19 mouse cellular contexts compared by ENCODE assay signal in genomic region chr16:10768821-10769220, GRCm38 (mm10). TPM values are rescaled to one million over a fixed set of nuclear protein-coding genes. Genes with fewer than 3 reads are reported as not detected.
DNase-seq lines count a peak whose midpoint lies in the region; ATAC-seq and TF ChIP-seq lines count a peak whose summit lies in the region.
"Had no signal": no experiment of that assay in that cellular context is flagged by ENCODE, and none has a peak within 500 bp of the region (broad histone marks: within the 10 kb centered on the region; RNA-seq: fewer than 3 reads in every experiment).

No protein-coding gene starts in this region.

- H3K27me3 ChIP-seq in embryonic facial prominence, embryonic 15.5 days = no peaks in the 10 kb centered on the region
- 0 out of 2 replicates have a peak, but pooled peaks cover 7% of the 10 kb centered on the region for H3K27me3 ChIP-seq in embryonic facial prominence, embryonic 10.5 days (replicated peaks; ENCODE audit: low read depth, poor library complexity, severe bottlenecking)
- peaks cover 11% of the 10 kb centered on the region for H3K27me3 ChIP-seq in liver, embryonic 13.5 days
- H3K27me3 ChIP-seq in splenic B cell, adult 2 months (ENCODE audit: control insufficient read depth, insufficient read depth, low read length, poor library complexity, severe bottlenecking) = no peaks in the 10 kb centered on the region
- H3K27me3 ChIP-seq: embryonic facial prominence, embryonic 13.5 days; hindbrain, embryonic 15.5 days had no signal

- 0 out of 2 replicates have a peak, but pooled peaks have one; percentile 23 for ATAC-seq in embryonic facial prominence, embryonic 15.5 days (ENCODE audit: insufficient number of reproducible peaks, low FRiP score, low TSS enrichment, low read depth)
- ATAC-seq in liver, embryonic 13.5 days (ENCODE audit: low read depth) = peak; percentile 35; the same call in 1 of the 2 replicates
- ATAC-seq: forebrain, embryonic 13.5 days had no signal

- H3K27ac ChIP-seq in embryonic facial prominence, embryonic 15.5 days (replicated peaks) = no peak overlapping the region
- no peak overlapping the region for H3K27ac ChIP-seq in embryonic facial prominence, embryonic 10.5 days (replicated peaks)
- H3K27ac ChIP-seq in liver, embryonic 13.5 days = no peak overlapping the region
- H3K27ac ChIP-seq in left cerebral cortex, adult 2 months = no peak overlapping the region
- H3K27ac ChIP-seq: embryonic facial prominence, embryonic 13.5 days; forebrain, embryonic 13.5 days; hindbrain, embryonic 15.5 days; macrophage had no signal

- no peak for TF ChIP-seq CTCF in left cerebral cortex, adult 2 months (IDR thresholded peaks at IDR 0.05)

- no peak for DNase-seq in embryonic facial prominence, embryonic 10.5 days (ENCODE audit: low spot score)
- peak; percentile 57 to 61 for DNase-seq in spleen, postnatal 36 days (ENCODE audit: low spot score in 2 of 2)
- no peak for DNase-seq in spleen, postnatal 14 days (ENCODE audit: low spot score in 2 of 2)
- no peak for DNase-seq in liver, embryonic 13.5 days
- DNase-seq in splenic B cell, adult 2 months (ENCODE audit: low read depth, low spot score) = peak; percentile 42
- DNase-seq in left cerebral cortex, adult 2 months (ENCODE audit: extremely low spot score in 1 of 2, low spot score in 2 of 2) = no peak
- DNase-seq in T-cell, adult 2 months (ENCODE audit: low spot score) = no peak
- DNase-seq: cerebellum, adult 9-11 months; gastrocnemius, postnatal 14 days; retina, postnatal 1 day had no signal

- intact Hi-C loops in left cerebral cortex, adult 2 months (cut with DNase I) = loop anchor here (5.0 kb wide), 1 partner anchor 102 kb away; no protein-coding TSS in a partner anchor

- H3K4me3 ChIP-seq in embryonic facial prominence, embryonic 15.5 days (replicated peaks) = no peak overlapping the region
- H3K4me3 ChIP-seq in embryonic facial prominence, embryonic 10.5 days = no peak overlapping the region
- no peak overlapping the region for H3K4me3 ChIP-seq in liver, embryonic 13.5 days (replicated peaks)
- H3K4me3 ChIP-seq in left cerebral cortex, adult 2 months = no peak overlapping the region
- H3K4me3 ChIP-seq: embryonic facial prominence, embryonic 13.5 days; forebrain, embryonic 13.5 days; hindbrain, embryonic 15.5 days had no signal

- H3K4me2 ChIP-seq in embryonic facial prominence, embryonic 15.5 days (replicated peaks) = no peak overlapping the region
- H3K4me2 ChIP-seq in liver, embryonic 13.5 days = peak overlapping the region; percentile 11; the same call in 1 of the 2 replicates
- H3K4me2 ChIP-seq: embryonic facial prominence, embryonic 13.5 days; forebrain, embryonic 13.5 days; hindbrain, embryonic 15.5 days had no signal

- 46% methylated on average over 9 of the region's 9 CpGs for WGBS in embryonic facial prominence, embryonic 15.5 days
- 55% methylated on average over 9 of the region's 9 CpGs for WGBS in embryonic facial prominence, embryonic 10.5 days
- WGBS in liver, embryonic 13.5 days (ENCODE audit: insufficient replicate concordance) = 22% methylated on average over 9 of the region's 9 CpGs

- H3K9ac ChIP-seq in embryonic facial prominence, embryonic 15.5 days = no peak overlapping the region
- no peak overlapping the region for H3K9ac ChIP-seq in liver, embryonic 13.5 days
- H3K9ac ChIP-seq: embryonic facial prominence, embryonic 13.5 days; forebrain, embryonic 13.5 days; hindbrain, embryonic 15.5 days had no signal

- no peaks in the 10 kb centered on the region for H3K9me3 ChIP-seq in embryonic facial prominence, embryonic 15.5 days (replicated peaks)
- H3K9me3 ChIP-seq in embryonic facial prominence, embryonic 10.5 days = no peaks in the 10 kb centered on the region
- H3K9me3 ChIP-seq in liver, embryonic 13.5 days (replicated peaks) = no peaks in the 10 kb centered on the region
- H3K9me3 ChIP-seq: embryonic facial prominence, embryonic 13.5 days; forebrain, embryonic 13.5 days; hindbrain, embryonic 15.5 days had no signal

- H3K36me3 ChIP-seq in embryonic facial prominence, embryonic 15.5 days = no peaks in the 10 kb centered on the region
- H3K36me3 ChIP-seq in embryonic facial prominence, embryonic 10.5 days (replicated peaks) = no peaks in the 10 kb centered on the region
- no peaks in the 10 kb centered on the region for H3K36me3 ChIP-seq in liver, embryonic 13.5 days
- H3K36me3 ChIP-seq in splenic B cell, adult 2 months (ENCODE audit: control insufficient read depth, insufficient read depth, low read length, poor library complexity, severe bottlenecking) = no peaks in the 10 kb centered on the region
- H3K36me3 ChIP-seq: embryonic facial prominence, embryonic 13.5 days; hindbrain, embryonic 15.5 days had no signal

- peaks cover 14% of the 10 kb centered on the region; the same call in 1 of the 2 replicates for H3K4me1 ChIP-seq in embryonic facial prominence, embryonic 15.5 days
- peaks cover 21% of the 10 kb centered on the region for H3K4me1 ChIP-seq in embryonic facial prominence, embryonic 10.5 days
- H3K4me1 ChIP-seq in liver, embryonic 13.5 days (replicated peaks) = peaks cover 44% of the 10 kb centered on the region
- H3K4me1 ChIP-seq: forebrain, embryonic 13.5 days; hindbrain, embryonic 15.5 days had no signal

RNA-seq across cellular contexts. Expression of gene Socs1, which starts 16.5 kb away (rescaled TPM):
- polyA plus RNA-seq in embryonic facial prominence, embryonic 15.5 days (2015; fragmentation: Nextera tagmentation; extraction: Ambion mirVana) = 15.3 and 15.4 TPM in 2 replicates
- polyA plus RNA-seq in embryonic facial prominence, embryonic 10.5 days (2016; fragmentation: Nextera tagmentation; extraction: Ambion mirVana) = 3.7 and 4.2 TPM in 2 replicates
- polyA plus RNA-seq in liver, embryonic 13.5 days (2015; fragmentation: Nextera tagmentation; extraction: Ambion mirVana) = 1.2 and 1.3 TPM in 2 replicates
- 1 to 10 TPM in 1 of 2 experiments, under 1 TPM in 1; 0.82 to 1.2 TPM for total RNA-seq in left cerebral cortex, adult 2 months (2021)

RNA-seq across cellular contexts. Expression of gene Tnp2, which starts 19.6 kb away (rescaled TPM):
- polyA plus RNA-seq in embryonic facial prominence, embryonic 15.5 days (2015; fragmentation: Nextera tagmentation; extraction: Ambion mirVana) = not detected in 2 replicates
- polyA plus RNA-seq in embryonic facial prominence, embryonic 10.5 days (2016; fragmentation: Nextera tagmentation; extraction: Ambion mirVana) = not detected in 2 replicates
- not detected in 2 replicates for polyA plus RNA-seq in liver, embryonic 13.5 days (2015; fragmentation: Nextera tagmentation; extraction: Ambion mirVana)
- not detected for total RNA-seq in left cerebral cortex, adult 2 months (2021)
- total RNA-seq: gastrocnemius, postnatal 14 days; left cerebral cortex, adult 8-10 months had no signal
- polyA plus RNA-seq: C2C12; embryonic facial prominence, embryonic 13.5 days; forebrain, embryonic 13.5 days; heart, embryonic 14.5 days; hindbrain, embryonic 15.5 days; macrophage had no signal

RNA-seq across cellular contexts. Expression of gene Prm3, which starts 21.9 kb away (rescaled TPM):
- polyA plus RNA-seq in embryonic facial prominence, embryonic 15.5 days (2015; fragmentation: Nextera tagmentation; extraction: Ambion mirVana) = not detected in 2 replicates
- not detected in 2 replicates for polyA plus RNA-seq in embryonic facial prominence, embryonic 10.5 days (2016; fragmentation: Nextera tagmentation; extraction: Ambion mirVana)
- polyA plus RNA-seq in liver, embryonic 13.5 days (2015; fragmentation: Nextera tagmentation; extraction: Ambion mirVana) = not detected in 2 replicates
- total RNA-seq in left cerebral cortex, adult 2 months (2021) = not detected
- total RNA-seq: gastrocnemius, postnatal 14 days; left cerebral cortex, adult 8-10 months had no signal
- polyA plus RNA-seq: C2C12; embryonic facial prominence, embryonic 13.5 days; forebrain, embryonic 13.5 days; heart, embryonic 14.5 days; hindbrain, embryonic 15.5 days; macrophage; spleen, adult 2 months had no signal

RNA-seq across cellular contexts. Expression of gene Prm2, which starts 27.1 kb away (rescaled TPM):
- polyA plus RNA-seq in embryonic facial prominence, embryonic 15.5 days (2015; fragmentation: Nextera tagmentation; extraction: Ambion mirVana) = not detected in 2 replicates
- not detected in 2 replicates for polyA plus RNA-seq in embryonic facial prominence, embryonic 10.5 days (2016; fragmentation: Nextera tagmentation; extraction: Ambion mirVana)
- polyA plus RNA-seq in liver, embryonic 13.5 days (2015; fragmentation: Nextera tagmentation; extraction: Ambion mirVana) = not detected in 2 replicates
- not detected for total RNA-seq in left cerebral cortex, adult 2 months (2021)
- total RNA-seq: gastrocnemius, postnatal 14 days; left cerebral cortex, adult 8-10 months had no signal
- polyA plus RNA-seq: C2C12; embryonic facial prominence, embryonic 13.5 days; forebrain, embryonic 13.5 days; heart, embryonic 14.5 days; hindbrain, embryonic 15.5 days; macrophage; spleen, adult 2 months had no signal

RNA-seq across cellular contexts. Expression of gene Prm1, which starts 36.8 kb away (rescaled TPM):
- not detected in 2 replicates for polyA plus RNA-seq in embryonic facial prominence, embryonic 15.5 days (2015; fragmentation: Nextera tagmentation; extraction: Ambion mirVana)
- 0.36 TPM in 1 of 2 replicates, not detected in the other for polyA plus RNA-seq in embryonic facial prominence, embryonic 10.5 days (2016; fragmentation: Nextera tagmentation; extraction: Ambion mirVana)
- polyA plus RNA-seq in liver, embryonic 13.5 days (2015; fragmentation: Nextera tagmentation; extraction: Ambion mirVana) = not detected in 2 replicates
- total RNA-seq in left cerebral cortex, adult 2 months (2021) = not detected
- total RNA-seq: gastrocnemius, postnatal 14 days; left cerebral cortex, adult 8-10 months had no signal
- polyA plus RNA-seq: C2C12; embryonic facial prominence, embryonic 13.5 days; forebrain, embryonic 13.5 days; heart, embryonic 14.5 days; macrophage had no signal

Comparison
In these comparisons a context has a peak if more than half of its experiments do, and no peak if none do; other contexts are left out.
1. DNase-seq: peak in spleen, postnatal 36 days (2 of 2) and splenic B cell, adult 2 months (single experiment); none in embryonic facial prominence, embryonic 10.5 days (single experiment), spleen, postnatal 14 days (0 of 2), liver, embryonic 13.5 days (single experiment), left cerebral cortex, adult 2 months (0 of 2) and T-cell, adult 2 months (single experiment).